Mouse (Mus musculus): ENCODE data around the gene Prpf38b.

GRCm38 (mm10) chr3:108855371-108855770, 56.2 kb downstream of the Prpf38b start:
- TF ChIP-seq CTCF (IDR thresholded peaks at IDR 0.05; ENCODE audit: insufficient read depth, low read depth, low read length) (no peak), POLR2A (IDR thresholded peaks at IDR 0.05; ENCODE audit: insufficient read depth, low read depth, low read length) (no peak)

Data from olfactory bulb, adult 2 months (tissue).